Mouse (Mus musculus) adrenal gland (tissue): ENCODE measurements around the gene Wbp1l.

Source experiments
- intact Hi-C: fragments of 180-260 bp; cut with DNase I; formaldehyde crosslinking; loops from one replicate; pipeline ENCODE4 v1.15.1; 2025

Wbp1l gene

DNA sequence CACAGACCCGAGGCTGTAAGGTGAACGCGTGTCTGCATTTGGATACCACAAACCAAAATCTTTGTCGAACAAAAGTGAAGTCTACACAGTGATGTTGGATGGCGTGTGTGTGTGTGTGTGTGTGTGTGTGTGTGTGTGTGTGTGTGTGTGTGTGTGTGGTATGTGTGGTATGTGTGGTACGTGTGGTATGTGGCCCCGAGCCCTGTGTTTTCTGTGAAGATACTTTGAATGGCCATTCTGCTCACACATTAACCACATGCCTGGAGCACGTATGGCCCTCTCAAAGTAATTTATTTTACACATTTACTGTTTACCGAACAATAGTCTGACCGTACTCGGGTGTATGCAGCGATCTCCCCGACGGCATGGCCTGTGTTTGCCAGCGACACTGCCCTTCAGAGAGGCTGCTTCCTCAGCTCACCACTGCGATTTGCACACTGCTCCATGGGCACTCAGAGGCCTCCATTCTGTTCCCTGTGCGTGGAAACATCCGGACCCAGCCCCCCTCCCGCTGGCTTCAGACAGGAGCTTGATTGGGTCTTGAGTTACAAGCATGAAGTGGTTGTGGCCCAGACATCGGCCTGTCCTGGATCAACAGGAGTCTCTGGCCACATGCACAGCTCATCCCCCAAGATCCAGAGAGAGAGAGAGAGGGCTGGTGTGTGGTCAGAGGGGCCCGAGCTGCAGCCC lies 57.4 kb downstream of the Wbp1l start:
- intact Hi-C loops: loop anchor here (5.0 kb wide), 1 partner anchor 69 kb away; no protein-coding TSS in a partner anchor

DNA sequence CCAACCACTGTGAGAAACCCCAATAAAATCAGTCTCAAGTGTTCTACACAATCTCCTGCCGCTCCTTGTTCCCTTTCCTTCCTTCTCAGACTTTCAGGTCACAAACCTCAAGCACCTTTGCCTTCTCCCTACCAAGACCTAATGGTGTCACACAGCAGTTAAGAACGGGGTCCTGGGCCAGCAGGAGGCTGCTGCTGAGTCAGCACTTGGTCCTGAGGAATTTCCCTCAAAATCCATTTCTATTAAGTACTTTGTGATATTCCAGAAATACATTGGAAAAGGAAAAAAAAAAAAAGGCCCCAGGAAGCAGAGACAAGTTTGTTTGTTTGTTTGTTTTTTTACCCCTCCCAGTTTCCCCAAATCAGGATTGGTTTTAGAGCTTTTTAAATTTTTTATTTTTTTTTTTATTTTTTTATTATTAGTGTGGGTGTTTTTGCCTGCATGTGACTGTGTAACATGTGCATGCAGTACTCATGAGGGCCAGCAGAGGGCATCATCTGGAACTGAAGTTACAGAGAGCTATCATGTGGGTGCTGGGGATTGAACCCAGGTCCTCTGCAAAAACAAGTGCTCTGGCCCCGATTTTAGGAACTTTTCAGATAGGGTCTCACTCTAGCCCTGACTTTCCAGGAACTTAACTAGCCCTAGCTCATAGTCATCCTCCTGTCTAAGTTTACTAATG lies 58.6 kb downstream of the Wbp1l start:
- intact Hi-C loops: loop anchor here (5.0 kb wide), 1 partner anchor 70 kb away; no protein-coding TSS in a partner anchor

DNA sequence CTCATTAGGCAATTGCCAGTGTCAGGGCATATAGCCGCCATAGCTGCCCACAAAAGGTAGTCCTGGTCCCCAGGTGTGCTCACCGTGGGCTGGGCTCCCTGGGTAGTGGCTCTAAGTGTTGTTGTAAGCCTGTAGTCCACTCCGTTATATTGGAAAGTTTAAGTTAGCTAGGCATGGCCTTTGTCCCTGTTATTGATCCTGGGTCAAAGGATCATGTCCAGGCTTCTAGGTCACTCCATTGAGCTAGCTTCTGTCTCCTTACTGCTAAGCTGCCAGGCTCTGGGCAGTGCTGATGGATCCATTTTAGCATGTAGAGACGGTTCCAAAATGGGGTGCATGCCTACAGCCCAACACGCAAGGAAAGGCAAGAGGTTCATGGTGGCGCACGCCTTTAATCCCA lies 59.5 kb downstream of the Wbp1l start:
- intact Hi-C loops: loop anchor here (5.0 kb wide), 1 partner anchor 71 kb away; no protein-coding TSS in a partner anchor

DNA sequence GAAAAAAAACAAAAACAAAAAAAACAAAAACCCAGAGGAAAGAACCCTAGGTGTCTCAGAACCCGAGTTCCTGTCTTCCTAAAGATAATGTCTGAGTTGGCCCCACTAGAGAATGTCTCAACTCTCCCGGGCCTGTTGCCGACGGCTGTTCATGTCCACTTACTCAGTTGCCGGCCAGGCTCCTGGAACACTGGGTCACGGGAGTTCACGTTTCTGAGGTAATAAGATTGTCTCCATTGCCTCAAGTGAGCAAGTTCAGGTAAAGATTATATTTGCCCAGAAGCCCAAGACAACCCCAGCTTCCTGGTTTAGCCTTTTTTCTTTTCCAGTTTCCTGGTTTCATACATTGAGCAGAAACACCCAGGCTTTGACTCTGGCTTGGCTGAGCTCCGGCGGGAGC lies 60.0 kb downstream of the Wbp1l start:
- intact Hi-C loops: loop anchor here (5.0 kb wide), 1 partner anchor 72 kb away; no protein-coding TSS in a partner anchor

DNA sequence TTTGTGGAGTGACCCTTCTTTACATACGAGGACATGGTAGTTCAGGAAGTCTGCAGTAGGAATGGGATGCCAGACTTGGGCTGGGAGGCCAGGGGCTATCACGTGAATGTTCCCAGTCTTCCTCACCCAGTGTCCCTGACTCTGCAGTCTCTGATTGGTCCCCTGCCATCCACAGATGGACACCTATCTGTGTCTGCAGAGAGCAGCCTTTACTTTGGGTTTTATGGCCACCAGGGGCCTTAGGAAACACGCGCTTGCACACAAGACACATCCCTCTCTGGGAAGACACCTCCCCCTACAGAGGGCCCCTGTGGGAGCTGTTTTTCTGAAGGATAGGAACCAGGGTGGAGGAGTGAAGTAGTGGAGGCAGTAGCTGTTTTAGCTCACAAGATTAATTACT lies 62.6 kb downstream of the Wbp1l start:
- intact Hi-C loops: no loop called here

DNA sequence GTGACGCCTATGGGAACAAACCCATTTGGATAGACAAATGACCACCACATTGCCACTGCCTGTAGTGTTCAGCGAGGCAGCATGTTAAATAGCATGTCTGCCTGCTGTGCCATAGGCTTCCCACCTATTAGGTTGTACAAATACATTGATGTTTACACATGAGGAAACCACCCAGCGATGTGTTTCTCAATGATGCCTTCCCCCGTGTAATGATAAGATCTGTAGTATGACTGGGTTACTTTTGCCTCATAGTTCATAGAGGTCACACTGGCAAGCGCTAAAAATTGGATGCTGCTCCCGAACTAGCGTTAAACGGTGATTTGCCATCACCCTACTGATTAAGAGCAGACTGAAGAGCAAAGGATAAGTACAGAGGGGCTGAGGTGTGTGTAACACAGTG lies 63.3 kb downstream of the Wbp1l start:
- intact Hi-C loops: no loop called here

DNA sequence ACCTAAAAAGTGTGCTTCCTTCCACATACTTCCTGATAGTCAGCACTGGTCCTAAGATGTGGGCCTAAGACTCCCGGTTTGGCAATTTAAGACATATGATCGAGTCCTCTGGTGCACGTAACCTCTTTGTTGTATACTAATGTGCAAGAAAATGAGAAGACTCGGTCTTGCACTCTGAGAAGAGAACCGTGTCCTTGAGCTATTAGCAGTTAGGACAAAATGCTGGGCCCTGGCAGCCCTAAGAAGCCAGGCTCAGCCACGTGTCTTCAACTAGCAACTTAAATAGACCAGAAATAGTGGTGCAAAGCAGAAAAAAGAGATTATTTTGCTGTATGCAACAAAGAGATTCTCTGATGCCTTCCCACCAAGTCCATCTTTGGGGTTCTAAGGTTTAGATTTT lies 63.9 kb downstream of the Wbp1l start:
- intact Hi-C loops: no loop called here

DNA sequence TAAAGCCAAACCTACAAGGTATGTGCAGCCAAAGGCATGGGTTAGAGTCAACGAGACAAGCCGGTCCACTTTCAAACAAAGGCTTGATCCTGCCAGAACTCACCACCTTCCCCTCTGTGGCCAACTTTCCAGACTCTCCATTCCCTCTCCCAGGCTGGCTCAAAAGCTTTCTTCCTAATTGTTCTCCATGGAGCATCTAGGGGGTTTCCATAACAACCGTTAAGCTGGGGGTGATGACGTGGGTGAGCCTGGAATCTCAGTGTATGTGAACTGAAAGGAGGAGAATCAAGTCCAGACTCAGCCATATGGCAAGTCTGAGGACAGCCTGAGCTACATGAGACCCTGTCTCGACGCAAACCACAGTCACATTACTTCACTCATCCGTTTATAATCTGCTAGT lies 66.6 kb downstream of the Wbp1l start:
- intact Hi-C loops: no loop called here

DNA sequence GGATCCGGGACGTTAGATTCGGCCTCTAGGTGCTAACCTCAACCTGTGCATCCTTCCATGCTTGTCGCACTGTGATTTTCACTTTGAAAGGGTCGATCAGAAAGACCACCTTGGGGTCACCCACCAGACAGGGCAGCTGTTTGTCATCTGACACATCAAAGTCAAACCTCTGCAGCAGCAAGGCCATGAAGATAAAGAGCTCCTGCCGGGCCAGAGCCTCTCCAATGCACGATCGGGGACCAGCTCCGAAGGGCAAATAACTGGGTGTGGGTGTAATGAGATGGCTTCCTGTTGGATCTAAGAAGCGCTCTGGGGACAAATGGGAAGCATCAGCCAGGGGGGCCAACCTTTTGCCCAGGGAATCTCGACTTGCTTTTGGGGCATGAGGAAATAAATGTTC lies 68.4 kb downstream of the Wbp1l start:
- intact Hi-C loops: no loop called here

DNA sequence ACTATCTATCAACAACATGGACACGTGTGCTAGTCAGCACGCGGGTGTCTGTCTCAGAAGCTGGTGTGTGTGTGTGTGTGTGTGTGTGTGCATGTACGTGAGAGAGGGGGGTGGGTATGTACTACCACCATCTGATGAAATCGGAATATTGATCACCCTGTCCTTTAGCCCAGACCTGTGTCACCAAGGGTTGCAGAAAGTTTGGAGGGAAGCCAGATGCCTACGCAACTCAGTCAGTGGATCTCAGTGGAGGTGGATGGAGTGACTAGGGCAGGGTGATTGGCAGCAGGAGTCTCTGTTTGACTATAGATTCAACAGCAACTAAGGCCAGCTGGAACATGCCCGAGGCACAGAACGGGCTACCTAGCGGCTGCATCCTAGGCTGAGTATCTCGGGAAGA lies 69.4 kb downstream of the Wbp1l start:
- intact Hi-C loops: no loop called here

DNA sequence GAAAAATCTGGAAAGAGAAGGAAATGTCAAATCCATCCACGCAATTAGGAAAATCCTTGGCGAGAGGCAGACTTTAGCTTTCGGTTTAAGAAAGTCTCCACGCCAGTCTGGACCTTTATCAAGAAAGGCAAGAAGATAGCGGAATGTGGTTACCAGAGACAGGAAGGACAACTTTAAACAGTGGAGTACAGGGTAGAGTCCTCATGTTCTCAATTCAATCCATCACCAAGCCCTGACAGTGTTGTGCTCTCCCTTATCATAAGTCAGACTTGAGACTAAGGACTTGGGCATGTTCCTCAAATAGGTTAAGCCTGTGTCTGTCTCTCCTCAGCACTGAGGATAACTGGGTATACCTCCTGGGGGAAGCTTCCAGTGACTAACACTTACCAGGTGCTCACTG lies 70.9 kb downstream of the Wbp1l start:
- intact Hi-C loops: loop anchor here (2.0 to 10.0 kb wide), 4 partner anchors 71 to 325 kb away; no protein-coding TSS in a partner anchor

DNA sequence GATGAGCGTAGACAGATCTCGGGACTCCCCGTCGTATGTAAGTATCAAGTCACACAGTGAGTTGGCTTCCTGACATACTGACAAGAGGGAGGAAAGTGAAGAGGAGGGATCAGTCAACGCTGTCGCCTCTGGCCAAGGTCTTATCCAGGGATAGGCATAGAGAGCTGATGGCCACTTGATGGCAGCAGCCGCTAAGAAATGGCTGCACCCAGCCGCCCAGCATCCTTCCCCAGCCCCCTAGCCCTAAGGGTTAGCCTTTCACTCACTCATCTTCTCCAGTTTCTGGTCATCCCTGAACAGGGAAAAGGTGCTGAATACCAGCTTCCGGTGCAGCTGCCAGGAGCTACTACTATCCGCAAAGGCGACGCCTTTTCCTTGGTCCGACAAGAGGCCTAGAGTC lies 71.8 kb downstream of the Wbp1l start:
- intact Hi-C loops: loop anchor here (2.0 to 10.0 kb wide), 4 partner anchors 70 to 324 kb away; no protein-coding TSS in a partner anchor

DNA sequence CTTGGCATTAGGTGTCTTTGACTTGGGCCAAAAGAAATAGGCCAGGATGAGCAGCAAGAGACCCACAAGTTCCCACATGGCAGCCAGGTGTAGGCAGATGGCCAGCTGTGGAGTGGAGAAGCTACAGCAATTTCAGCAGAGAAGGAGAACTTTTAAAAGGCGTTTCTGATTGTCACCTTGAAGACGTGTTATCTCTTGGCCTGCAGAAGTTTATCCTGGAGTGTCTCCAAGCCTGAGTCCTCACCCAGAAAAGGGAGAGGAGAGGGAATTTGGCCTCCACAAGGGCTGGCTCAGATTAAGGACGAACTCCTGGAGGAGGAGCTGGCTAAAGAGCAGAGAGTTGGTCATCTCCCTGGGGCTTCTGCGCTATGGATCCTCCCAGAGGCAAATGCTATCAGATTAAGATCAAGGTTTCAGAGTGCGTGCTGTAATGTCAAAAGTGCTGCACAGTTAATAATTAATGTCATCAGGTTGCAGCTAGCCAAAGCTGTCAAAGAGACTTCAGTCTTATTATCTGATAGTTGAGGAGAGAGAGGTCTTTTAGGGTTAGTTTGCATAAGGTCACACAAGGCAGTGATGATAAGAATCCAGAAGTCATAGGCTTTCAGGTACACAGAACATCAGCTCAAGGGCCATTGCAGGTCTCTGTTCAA lies 74.0 kb downstream of the Wbp1l start, which contains the start of gene Cyp17a1:
Cyp17a1 (minus strand) TSS at position 407 of the 653 bp plus-strand sequence.
- intact Hi-C loops: loop anchor here (5.0 to 10.0 kb wide), 3 partner anchors 84 to 322 kb away; no protein-coding TSS in a partner anchor

DNA sequence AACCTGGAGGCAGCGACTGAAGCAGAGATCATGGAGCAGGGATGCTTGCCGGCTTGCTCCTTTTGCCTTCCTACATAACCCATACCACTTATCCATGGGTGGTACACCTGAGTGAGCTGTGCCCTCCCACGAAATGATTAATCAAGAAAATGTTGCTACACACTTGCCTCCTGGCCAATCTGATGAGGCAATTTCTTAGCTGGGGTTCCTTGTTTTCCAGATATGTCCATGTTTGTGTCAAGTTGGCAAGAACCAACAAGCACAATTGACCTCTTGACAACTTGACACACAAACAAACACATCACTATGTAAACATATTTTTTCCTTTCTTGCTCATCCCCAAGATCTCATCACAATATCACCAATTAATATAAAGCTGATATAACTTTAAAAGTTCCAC lies 76.8 kb downstream of the Wbp1l start:
- intact Hi-C loops: loop anchor here (10.0 kb wide), 1 partner anchor 319 kb away; no protein-coding TSS in a partner anchor

DNA sequence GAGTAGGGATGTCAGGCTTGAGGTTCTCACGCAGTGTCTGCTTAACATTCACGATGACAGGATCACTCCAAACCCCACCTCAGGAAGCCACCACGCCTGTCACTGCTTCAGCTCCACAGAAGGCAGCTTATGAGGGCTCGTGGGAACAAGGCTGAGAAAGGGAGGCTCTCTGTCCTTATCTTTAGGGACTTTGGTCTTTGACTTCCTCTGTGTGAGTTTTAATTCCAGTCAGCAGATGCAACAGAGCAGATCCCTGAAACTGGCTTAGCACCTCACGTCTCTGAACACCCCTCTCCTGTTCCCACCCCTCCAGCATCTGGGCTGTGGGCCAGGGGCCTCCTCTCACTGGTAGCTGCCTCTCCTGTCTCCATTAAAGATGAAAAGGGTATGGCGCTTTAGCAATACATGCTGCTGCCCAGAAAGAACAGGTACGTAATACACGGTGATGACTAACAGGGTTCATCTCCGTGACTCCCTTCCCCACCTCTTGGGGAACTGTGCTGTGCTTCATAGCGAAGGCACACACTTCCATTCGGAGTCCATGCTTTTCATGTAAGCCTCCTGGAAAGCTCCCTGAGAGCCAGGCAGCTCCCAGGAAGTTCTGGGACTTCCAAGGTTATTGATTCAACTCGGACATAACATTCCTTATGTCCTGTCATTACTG lies 81.0 kb downstream of the Wbp1l start:
- intact Hi-C loops: loop anchor here (10.0 kb wide), 1 partner anchor 315 kb away; no protein-coding TSS in a partner anchor

DNA sequence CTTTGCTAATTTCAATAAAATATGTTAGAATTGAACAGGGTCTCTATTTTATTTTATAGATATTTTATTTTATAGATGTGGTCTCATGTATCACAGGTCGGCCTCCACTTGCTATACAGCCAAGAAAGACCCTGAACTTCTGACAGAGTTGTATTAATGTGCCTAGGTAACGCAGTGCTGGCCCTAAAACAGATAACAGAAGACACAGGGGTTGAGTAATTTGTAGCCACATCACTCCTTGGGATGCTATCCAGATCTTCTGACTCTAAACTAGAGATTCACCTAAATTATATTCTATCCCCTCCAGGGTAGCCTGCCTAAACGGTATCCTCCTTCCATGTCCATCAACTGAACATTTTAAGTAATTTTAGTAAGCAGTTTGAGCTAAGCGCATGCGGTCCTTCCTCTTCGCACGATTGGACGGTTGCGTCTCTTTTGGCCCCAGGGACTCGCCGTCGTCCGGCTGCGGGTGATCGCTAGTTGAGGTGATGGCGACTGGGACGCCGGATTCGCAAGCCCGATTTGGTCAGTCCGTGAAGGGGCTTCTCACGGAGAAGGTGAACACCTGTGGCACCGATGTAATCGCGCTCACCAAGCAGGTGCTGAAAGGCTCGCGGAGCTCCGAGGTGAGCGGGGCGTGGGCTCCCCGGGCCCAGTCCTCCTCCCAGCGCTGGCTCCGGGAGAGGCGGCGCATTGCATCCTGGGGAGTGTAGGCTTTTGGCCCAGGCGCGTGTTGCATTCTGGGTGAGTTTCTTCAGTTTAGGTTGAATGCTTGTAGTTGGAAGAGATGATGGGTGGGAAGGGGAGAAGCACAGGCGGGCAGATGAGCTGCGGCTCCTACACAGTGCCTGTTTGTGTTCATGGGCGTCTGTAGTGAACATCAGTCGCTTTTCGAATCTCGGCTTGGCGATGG lies 90.8 kb downstream of the Wbp1l start, which contains the start of gene Borcs7:
Borcs7 (plus strand) TSS at position 447 of the 913 bp plus-strand sequence.
- intact Hi-C loops: no loop called here

DNA sequence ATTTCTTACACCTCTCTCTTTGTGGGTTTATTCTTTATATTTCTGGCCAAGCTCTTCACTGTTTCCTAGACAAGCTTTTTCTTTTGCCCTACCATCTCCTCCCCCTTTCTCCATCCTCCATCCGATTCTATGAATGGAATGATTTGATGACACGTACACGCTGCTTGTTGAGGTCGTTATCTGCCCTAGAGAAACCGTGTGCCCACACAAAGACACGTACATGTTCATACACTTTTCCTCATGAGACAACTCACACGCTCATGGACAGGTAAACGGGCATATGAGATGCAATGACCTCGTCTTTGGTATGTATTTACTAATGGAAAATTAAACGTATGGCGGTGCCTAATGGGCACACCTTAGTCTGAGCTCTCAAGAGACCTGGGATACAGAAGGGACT lies 91.5 kb downstream of the Wbp1l start:
- intact Hi-C loops: no loop called here

DNA sequence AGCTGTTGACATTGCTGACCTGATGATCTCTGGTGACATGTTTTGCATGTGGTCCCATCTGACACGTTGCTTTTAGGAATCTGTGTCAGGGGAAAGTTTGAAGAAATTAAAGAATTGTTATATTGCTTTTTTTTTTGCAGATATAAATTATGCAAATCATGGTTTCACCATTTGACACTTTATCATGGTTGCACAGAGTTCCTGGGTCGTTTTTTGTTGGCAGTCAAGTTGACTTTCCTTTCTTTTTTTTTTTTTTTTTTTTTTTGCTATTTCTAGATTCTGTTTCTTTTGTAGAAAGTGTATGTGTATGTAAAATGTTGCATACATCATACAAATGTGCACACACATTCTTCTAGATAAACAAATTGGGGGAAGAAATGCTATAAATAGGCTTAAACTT lies 92.2 kb downstream of the Wbp1l start:
- intact Hi-C loops: no loop called here

DNA sequence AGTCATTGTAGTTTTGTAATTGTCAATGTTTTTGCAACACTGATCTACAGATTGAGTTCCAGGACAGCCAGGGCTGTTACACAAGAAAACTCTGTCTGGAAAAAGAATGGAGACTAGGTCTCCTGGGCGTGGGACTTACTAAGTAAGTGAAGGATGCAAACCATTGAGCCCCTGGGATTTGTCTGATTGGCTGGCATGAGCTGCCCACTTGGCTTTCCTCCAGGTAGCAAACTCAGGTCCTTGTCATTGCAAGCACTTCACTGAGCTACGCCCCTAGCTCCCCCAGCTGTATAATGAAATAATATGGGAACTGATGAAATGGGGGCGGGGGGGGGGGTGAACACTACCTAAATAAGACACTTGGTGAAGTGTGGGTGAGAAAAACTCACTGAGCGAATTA lies 94.3 kb downstream of the Wbp1l start:
- intact Hi-C loops: no loop called here

DNA sequence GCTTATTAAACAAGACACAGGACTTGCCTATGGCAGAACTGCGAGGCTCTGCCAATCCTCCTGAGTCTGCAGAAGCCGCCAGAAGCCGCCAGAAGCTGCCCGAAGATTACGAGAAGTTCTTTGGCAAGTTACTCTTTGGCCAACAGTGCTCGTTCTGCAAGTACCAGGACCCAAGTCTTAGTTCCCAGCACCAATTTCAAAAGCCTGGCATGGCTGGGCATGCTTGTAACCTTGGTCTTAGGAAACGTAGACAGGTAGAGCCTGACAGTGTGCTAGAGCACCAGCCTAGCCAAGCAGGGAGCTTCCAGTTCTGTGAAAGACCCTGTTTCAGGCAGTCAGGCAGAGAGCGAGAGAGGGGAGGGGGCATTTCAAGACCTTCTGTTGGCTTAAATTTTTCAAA lies 97.6 kb downstream of the Wbp1l start:
- intact Hi-C loops: no loop called here
